Mouse (Mus musculus) adrenal gland, postnatal 25 days (tissue): ENCODE measurements around the gene Crtc3. TPM values are rescaled to one million over a fixed set of nuclear protein-coding genes. Genes with fewer than 3 reads are reported as not detected.

Experiments used
- DNase-seq: peaks from one replicate; pipeline ENCODE4 v3.0.0; 2021; ENCODE audit warnings: mixed read lengths
- total RNA-seq: library from RNA; stranded (reverse); gene quantifications from 2 replicates; pipeline ENCODE4 v1.2.3, GENCODE M21; 2021

Gene Crtc3
- total RNA-seq, 1 experiment from 2014 or later, result 34.0 TPM

GRCm38 (mm10) chr7:80638460-80638859 lies 50.2 kb downstream of the Crtc3 start:
- DNase-seq, result no peak

- no peak for DNase-seq
These were observed 51.5 kb downstream of the Crtc3 start for GRCm38 (mm10) chr7:80636953-80637800.

- DNase-seq, result no peak
These were observed 52.3 kb downstream of the Crtc3 start for GRCm38 (mm10) chr7:80636288-80636952.

- no peak for DNase-seq
These were observed 52.8 kb downstream of the Crtc3 start for GRCm38 (mm10) chr7:80635866-80636265.

GRCm38 (mm10) chr7:80634741-80635140 lies 53.9 kb downstream of the Crtc3 start:
- DNase-seq, result no peak

GRCm38 (mm10) chr7:80633635-80634034 lies 55.0 kb downstream of the Crtc3 start:
- DNase-seq, result no peak

- no peak for DNase-seq
These were observed 56.7 kb downstream of the Crtc3 start for GRCm38 (mm10) chr7:80631993-80632392.

- DNase-seq, result no peak
These were observed 57.3 kb downstream of the Crtc3 start for GRCm38 (mm10) chr7:80631405-80631804.

GRCm38 (mm10) chr7:80629369-80629768 lies 59.3 kb downstream of the Crtc3 start:
- no peak for DNase-seq

- DNase-seq, result peak; percentile 56
These were observed 59.9 kb downstream of the Crtc3 start for GRCm38 (mm10) chr7:80628708-80629183.

GRCm38 (mm10) chr7:80626943-80627342 lies 61.7 kb downstream of the Crtc3 start:
- no peak for DNase-seq

GRCm38 (mm10) chr7:80625841-80626240 lies 62.8 kb downstream of the Crtc3 start:
- no peak for DNase-seq

GRCm38 (mm10) chr7:80623276-80623675 lies 65.4 kb downstream of the Crtc3 start:
- no peak for DNase-seq

GRCm38 (mm10) chr7:80616096-80616495 lies 72.6 kb downstream of the Crtc3 start:
- no peak for DNase-seq

- DNase-seq, result no peak
These were observed 74.6 kb downstream of the Crtc3 start for GRCm38 (mm10) chr7:80614042-80614441.

- no peak for DNase-seq
These were observed 76.4 kb downstream of the Crtc3 start for GRCm38 (mm10) chr7:80612191-80612787.

GRCm38 (mm10) chr7:80611646-80612045 lies 77.0 kb downstream of the Crtc3 start:
- DNase-seq, result no peak

GRCm38 (mm10) chr7:80607503-80607902 lies 81.2 kb downstream of the Crtc3 start:
- DNase-seq, result no peak

GRCm38 (mm10) chr7:80606435-80606834 lies 82.2 kb downstream of the Crtc3 start:
- no peak for DNase-seq

- no peak for DNase-seq
These were observed 83.1 kb downstream of the Crtc3 start for GRCm38 (mm10) chr7:80605557-80605930.

- DNase-seq, result no peak
These were observed 83.6 kb downstream of the Crtc3 start for GRCm38 (mm10) chr7:80604908-80605556.

- DNase-seq, result no peak
These were observed 86.1 kb downstream of the Crtc3 start for GRCm38 (mm10) chr7:80602574-80602973.
